Mouse (Mus musculus): ENCODE measurements around the gene S1pr5.
"Not testable (repeated sequence)": the region's sequence is repeated elsewhere in the genome, so short reads cannot be mapped to it uniquely, and the experiment has no call there.

S1pr5 gene

DNA sequence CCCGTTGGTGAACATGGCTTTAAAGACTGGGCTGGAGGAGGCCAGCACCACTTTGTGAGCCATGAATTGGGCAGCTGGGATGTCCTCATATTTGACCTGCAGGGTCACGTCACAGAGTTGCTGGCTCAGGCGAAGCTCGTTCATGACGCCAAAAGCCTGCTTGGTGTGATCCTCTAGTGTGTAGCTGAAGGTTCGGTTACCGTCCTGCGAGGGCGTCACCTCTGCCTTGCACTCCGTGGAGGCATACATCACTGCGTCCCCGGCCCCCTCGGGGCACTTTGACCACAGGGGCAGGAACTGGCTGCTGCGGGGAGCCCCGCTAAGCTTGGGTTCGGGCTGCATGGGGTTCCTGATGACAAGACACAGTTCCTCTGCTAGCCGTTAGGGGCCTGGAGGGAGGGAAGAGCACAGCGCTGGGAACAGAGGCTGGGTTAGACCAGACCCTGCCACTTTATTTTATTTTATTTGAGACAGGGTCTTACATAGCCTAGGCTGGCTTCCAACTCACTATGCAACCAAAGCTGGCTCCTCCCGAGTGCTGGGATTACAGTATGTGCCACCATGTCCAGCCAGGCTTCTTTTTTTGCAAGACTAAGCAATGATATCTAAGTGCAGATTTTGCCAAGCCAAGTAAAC is 10.8 kb downstream of the S1pr5 start:
- DNase-seq (ENCODE audit: low spot score in 2 of 2), result peak; percentile 42 to 49

DNA sequence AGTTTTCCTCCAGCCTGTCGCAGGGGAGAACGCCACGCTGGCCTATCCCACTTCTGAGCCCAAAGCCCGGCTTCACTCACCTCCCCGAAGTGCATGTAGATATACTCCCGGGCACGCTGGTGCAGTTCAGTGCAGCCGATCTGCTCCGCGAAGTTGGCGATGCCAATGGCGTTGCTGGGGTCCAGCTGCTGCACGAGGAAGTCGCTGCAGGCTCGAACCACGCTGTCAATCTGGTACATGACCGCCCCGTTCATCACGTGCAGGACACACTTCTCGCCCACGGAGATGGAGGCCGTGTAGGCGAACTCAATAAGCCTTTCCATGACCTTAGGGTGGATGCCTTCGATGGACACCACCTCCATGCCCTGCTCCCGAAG is 11.3 kb downstream of the S1pr5 start:
- DNase-seq (ENCODE audit: low spot score in 2 of 2), result no peak

DNA sequence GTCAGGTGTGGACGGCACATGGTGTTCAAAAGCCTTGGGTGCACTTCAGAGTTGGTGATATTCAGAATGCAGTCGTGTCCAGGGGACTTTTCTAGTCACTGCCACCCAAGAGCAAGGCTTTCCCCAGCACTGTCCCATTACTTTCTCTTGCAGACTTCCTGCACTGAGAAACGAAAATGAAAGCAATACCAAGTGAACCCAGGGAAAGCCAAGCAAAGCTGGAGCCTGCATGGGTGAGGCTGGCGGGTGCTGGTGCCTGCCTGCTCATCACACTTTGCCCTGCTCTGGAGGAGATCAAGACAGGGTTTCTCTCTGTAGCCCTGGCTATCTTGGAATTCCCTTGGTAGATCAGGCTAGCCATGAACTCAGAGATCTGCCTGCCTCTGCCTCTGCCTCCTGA is 12.9 kb downstream of the S1pr5 start:
- DNase-seq (ENCODE audit: low spot score in 2 of 2), result no peak

DNA sequence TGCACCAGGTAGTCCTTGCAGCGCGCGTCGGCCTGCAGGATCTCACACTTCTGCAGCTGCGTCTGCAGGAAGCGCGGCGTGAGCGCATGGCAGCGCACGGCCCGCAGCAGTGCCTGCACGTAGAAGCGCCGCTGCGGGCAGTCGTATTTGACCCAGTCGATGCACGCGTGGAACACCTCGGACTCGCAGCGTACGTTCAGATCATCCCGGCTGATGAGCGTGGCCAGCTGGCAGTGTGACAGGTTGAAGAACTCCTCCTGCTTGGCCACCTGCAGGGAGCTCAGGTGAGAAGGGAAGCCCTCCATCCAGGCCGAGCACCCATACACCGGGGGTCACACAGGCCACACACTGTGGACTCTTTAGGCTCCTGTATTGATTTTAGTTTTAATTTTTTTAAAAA is 14.4 kb downstream of the S1pr5 start:
- no peak for DNase-seq (ENCODE audit: low spot score in 2 of 2)

DNA sequence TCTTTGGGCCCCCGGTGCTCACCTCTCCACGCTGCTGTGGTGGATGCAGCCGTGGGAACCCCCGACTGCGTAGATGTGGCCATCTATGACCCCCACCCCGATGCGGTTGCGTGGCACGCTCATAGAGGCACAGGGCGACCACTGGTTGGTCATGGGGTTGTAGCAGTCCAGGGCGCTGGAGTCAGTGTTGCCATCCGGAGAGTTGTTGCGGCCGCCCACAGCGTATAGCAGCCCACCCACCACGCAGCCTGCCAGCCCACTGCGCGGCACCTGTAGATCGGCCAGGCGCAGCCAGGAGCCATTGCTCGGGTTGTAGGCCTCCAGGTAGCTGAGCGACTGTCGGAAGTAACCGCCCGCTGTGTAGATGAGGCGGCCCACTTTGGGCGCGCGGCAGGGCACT is 14.9 kb downstream of the S1pr5 start:
- no peak for DNase-seq (ENCODE audit: low spot score in 2 of 2)

- DNase-seq (ENCODE audit: low spot score in 2 of 2), result no peak
Measured at GRCm38 (mm10) chr9:21232867-21233266, 15.4 kb downstream of the S1pr5 start.

- no peak for DNase-seq (ENCODE audit: low spot score in 2 of 2)
Measured at GRCm38 (mm10) chr9:21231551-21231950, 16.7 kb downstream of the S1pr5 start.

- DNase-seq (ENCODE audit: low spot score in 2 of 2), result peak in 1 of 2 experiments; percentile 40
Measured at GRCm38 (mm10) chr9:21227342-21227741, 20.9 kb downstream of the S1pr5 start.

- DNase-seq (ENCODE audit: low spot score in 2 of 2), result no peak
Measured at GRCm38 (mm10) chr9:21225415-21225758, 22.9 kb downstream of the S1pr5 start.

DNA sequence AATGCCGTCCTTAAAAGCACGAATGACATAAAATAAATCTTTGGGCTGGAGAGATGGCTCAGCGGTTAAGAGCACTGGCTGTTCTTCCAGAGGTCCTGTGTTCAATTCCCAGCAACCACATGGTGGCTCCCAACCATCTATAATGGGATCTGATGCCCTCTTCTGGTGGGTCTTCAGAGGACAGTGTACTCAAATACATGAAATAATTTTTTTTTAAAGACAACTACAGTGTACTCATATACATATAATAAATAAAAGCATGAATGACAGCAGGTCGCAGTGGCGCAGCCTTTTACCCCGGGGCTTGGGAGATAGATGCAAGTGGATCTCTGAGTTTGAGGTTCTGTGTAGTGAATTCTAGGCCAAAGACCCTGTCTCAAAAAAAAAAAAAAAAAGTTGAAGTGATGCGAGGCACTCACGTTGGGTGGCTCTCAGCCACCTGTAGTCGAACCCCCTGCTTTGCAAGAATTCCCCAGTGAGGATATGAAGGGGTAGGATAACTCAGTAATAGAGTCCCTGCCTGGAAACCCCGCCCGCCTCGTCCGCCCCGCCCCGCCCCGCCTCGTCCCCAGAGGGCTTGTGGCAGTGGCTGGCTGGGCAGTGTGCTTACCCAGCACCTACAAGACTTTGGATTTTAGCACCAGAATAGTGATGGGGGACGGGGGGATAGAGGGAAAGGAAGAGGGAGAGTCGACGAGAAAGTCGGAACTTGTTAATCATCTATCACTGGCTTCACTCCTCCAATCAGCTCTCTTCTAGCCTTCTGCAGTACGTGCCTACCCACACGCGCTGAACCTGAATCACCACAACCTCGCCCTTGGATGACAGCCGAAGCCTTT is 23.4 kb downstream of the S1pr5 start:
- DNase-seq (ENCODE audit: low spot score in 2 of 2), result no peak

DNA sequence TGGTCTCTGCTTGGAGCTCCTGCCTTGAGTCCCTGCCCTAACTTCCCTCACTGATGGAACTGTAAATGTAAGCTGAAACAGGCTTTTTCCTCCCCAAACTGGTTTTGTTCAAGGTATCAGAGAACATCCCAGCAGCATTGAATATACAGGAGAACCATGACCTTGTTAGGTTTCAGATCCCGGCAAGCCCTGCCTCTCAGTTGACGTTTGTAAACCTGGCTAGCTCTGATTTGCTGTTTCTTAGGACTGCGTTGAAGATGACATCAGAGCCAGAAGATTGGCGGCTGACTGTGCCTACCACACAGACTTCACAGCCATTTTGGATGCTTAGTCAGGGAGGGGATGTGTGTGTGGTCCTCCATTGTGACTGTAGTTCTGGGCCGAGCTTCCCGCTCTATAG is 24.3 kb downstream of the S1pr5 start:
- no peak for DNase-seq (ENCODE audit: low spot score in 2 of 2)

DNA sequence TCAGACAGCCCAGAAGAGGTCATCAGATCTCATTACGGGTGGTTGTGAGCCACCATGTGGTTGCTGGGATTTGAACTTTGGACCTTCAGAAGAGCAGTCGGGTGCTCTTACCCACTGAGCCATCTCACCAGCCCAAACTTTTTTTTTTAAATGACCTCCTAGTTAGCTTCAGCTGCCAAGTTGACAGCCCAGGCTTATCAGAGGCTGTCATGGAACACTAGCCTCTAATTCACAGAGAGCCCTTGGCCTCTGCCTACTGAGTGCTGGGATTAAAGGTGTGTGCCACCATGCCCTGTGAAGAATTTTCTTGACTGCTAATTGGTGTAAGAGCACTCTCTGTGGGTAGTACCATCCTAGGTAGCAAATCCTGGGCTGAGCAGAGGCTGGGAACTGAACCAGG is 24.8 kb downstream of the S1pr5 start:
- DNase-seq (ENCODE audit: low spot score in 2 of 2), result not testable (repeated sequence)

DNA sequence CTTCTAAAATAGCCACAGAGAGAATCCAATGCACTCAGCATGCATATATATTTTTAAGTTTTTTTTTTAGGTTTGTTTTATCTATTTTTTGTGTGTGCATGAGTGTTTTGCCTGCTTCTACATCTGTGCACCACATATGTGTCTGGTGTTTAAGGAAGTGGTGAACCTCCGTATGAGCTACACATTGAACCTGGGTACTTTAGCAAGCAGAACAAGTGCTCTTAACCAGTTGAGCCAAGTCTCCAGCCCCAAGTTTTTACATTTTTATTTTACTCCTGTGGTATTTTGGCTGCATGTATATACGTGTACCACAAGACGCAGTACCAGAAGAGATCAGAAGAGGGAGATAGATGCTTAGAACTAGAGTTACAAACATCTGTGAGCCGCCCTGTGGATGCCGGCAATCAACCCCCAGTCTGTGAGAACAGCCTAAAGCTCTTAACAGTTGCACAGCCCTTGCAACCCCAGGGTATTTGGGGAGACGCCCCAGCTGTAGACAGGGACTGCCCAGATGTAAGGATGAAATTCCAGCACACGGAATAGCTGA is 26.8 kb downstream of the S1pr5 start:
- peak; percentile 27 to 79 for DNase-seq (ENCODE audit: low spot score in 2 of 2)

DNA sequence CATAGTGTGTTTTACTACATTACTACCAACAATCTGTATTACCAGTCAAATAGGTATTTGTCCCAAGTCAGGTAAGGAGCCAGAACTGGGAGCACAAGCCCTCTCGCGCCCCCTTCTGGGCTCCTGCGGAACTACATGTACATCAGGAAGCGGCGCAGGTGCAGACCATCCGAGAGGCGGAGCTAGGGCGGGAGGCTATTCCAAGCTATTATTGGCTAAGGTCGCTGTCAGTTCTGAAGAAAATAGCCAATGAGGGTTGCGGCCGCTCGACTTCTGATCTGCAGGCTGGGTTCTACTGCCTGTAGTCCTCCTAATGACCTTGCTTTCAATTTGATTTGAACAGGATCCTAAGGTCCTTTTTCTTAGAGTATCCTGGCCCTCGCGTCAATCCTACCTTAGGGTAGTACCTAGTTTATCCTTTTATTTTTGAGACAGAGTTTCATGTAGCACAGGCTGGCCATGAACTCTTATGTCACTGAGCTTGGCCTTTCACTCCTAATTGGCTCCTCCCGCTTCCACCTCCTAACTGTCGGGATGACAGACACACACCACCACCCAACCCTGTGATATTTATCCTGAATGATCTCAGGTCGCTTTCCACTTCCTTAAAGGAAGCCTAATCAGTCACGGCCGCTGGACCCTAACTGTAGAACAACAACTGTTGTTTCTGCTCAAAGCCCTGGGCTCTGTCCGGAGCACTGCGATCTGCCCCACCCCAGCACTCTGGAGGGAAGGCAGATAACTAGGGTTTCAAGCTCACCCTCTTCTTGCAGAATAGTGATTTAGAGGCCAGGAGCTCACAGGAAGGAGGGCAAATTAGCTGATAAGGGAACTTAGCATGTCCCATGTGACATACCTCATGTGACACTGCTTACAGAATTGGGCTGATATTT is 27.5 kb downstream of the S1pr5 start:
- peak; percentile 87 to 94 for DNase-seq (ENCODE audit: low spot score in 2 of 2)

DNA sequence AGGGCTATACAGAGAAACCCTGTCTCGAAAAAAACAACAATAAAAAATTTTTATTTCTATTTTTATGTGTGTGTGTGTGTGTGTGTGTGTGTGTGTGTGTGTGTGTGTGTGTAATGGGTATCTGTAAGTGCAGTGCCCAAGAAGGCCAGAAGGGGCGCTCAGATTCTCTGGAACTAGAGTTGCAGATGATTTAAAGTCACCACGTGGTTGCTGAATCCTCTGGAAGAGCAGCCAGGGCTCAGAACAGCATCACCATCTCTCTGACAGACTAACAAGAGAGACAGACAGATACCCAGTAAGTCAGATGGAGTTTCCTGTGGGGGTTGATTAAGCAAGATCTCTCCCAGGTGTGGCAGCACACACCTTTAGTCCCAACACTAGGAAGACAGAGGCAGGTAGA is 28.4 kb downstream of the S1pr5 start:
- no peak for DNase-seq (ENCODE audit: low spot score in 2 of 2)

DNA sequence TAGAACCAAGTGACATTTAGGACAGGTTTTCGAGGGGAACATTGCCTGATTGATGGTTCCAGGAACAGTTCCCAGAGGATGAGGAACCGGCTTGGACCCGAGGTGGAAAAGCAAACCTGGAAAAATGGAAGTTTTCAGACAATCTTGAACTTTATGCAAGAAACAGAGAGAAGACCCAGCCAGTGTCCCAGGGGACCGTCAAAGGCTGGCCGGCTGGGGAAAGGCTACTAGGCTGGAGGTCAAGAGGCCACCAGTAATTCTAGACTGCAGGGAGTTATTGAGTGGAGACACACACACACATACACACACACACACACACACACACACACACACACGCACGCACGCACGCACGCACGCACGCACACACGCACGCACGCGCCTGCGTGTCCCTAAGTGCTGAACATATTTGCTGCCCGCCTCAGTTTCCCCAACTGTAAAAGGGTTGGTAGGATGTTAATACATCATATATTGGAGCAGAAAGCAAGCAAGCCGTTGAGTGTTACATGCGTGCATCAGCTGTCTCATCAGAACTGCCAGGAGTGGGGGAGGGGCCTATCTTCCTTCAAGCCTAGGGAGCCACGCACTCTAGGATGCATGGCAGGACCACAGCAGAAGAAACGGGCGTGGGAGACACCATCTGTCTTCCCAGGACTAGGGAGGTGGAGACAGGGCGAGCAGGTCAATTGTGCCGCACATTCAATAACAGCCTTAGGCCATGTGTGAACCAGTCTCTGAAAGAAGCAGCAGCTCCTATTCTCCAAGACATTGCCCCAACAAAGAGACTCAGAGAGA is 32.0 kb downstream of the S1pr5 start:
- no peak for DNase-seq (ENCODE audit: low spot score in 2 of 2)

- no peak for DNase-seq (ENCODE audit: low spot score in 2 of 2)
Measured at GRCm38 (mm10) chr9:21213617-21214190, 34.5 kb downstream of the S1pr5 start.

DNA sequence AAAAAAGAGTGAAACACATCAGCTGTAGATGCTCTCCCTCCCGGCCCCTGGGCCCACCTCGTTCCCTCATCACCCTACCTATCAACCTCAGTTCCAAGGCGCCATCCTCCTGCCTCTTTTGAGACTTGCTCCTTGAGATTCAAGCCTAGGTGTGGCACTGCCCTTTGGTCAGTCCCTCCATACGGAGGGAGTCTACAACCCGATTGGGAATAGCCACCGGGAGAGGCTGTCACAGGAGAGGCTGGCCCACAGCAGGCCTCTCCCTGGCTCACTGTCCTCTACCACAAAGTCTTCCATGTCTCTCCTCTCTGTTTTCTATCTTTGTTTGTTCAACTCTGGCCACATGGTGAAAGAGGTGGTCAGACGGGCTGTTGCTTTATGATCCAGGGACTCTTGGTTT is 36.6 kb downstream of the S1pr5 start:
- no peak for DNase-seq (ENCODE audit: low spot score in 2 of 2)

- no peak for DNase-seq (ENCODE audit: low spot score in 2 of 2)
Measured at GRCm38 (mm10) chr9:21210821-21211220, 37.4 kb downstream of the S1pr5 start.

GRCm38 (mm10) chr9:21208626-21209025 is 39.6 kb downstream of the S1pr5 start:
- DNase-seq (ENCODE audit: low spot score in 2 of 2), result no peak

- no peak for DNase-seq (ENCODE audit: low spot score in 2 of 2)
Measured at GRCm38 (mm10) chr9:21206848-21207247, 41.4 kb downstream of the S1pr5 start.

Data from thymus, postnatal 10 days (tissue).